Mouse (Mus musculus): ENCODE measurements around the gene Chml. TPM values are rescaled to one million over a fixed set of nuclear protein-coding genes. Genes with fewer than 3 reads are reported as not detected.

Chml gene
- total and polyA plus RNA-seq, 3 experiments, result 4.4 to 16.0 TPM; not detected in 1

GRCm38 (mm10) chr1:175692997-175693361 lies 278 bp upstream of the Chml start:
- TF ChIP-seq GATA1 (IDR thresholded peaks at IDR 0.05; ENCODE audit: low read depth, low read length) (no peak), NELFE (IDR thresholded peaks at IDR 0.05; ENCODE audit: low read depth, low read length) (no peak), MYB (IDR thresholded peaks at IDR 0.05; ENCODE audit: low read depth, low read length) (no peak), SIN3A (IDR thresholded peaks at IDR 0.05; ENCODE audit: low read length) (peak; percentile 65), E2F4 (IDR thresholded peaks at IDR 0.05; ENCODE audit: borderline replicate concordance, low read depth, low read length) (peak; percentile 79), MAZ (IDR thresholded peaks at IDR 0.05; ENCODE audit: low read depth, low read length) (0 out of 2 replicates have a peak, but pooled peaks have one; percentile 93), ZNF384 (IDR thresholded peaks at IDR 0.05; ENCODE audit: low read depth, low read length) (no peak), KAT2A (conservative IDR thresholded peaks at IDR 0.05; ENCODE audit: low read depth, low read length) (no peak), TAL1 (IDR thresholded peaks at IDR 0.05; ENCODE audit: low read length) (no peak), NRF1 (IDR thresholded peaks at IDR 0.05; ENCODE audit: insufficient read depth, low read depth, low read length, poor library complexity, severe bottlenecking) (no peak), ELF1 (IDR thresholded peaks at IDR 0.05; ENCODE audit: low read depth, low read length) (no peak), TBP (IDR thresholded peaks at IDR 0.05; ENCODE audit: low read depth, low read length) (no peak), ETS1 (IDR thresholded peaks at IDR 0.05; ENCODE audit: low read depth, low read length) (no peak), SMC3 (IDR thresholded peaks at IDR 0.05; ENCODE audit: low read depth, low read length) (no peak), GABPA (IDR thresholded peaks at IDR 0.05; ENCODE audit: low read depth, low read length) (no peak), POLR2AphosphoS2 (IDR thresholded peaks at IDR 0.05; ENCODE audit: low read length) (no peak)
- Histone ChIP-seq H3K4me3 (ENCODE audit: control insufficient read depth in 1 of 2, insufficient read depth in 1 of 2, low read depth in 2 of 2, low read length in 2 of 2) (peak overlapping the region; percentile 82 to 91), H3K79me2 (ENCODE audit: control insufficient read depth, insufficient read depth, low read length, poor library complexity) (peaks cover 6% of the 10 kb centered on the region), H3K9me3 (replicated peaks; ENCODE audit: insufficient read depth, low read length) (no peaks in the 10 kb centered on the region), H3K4me1 (ENCODE audit: control insufficient read depth in 1 of 2, insufficient read depth in 2 of 2, low read length in 2 of 2) (no peaks in the 10 kb centered on the region; a peak in 2 of 4 replicates), H3K27me3 (ENCODE audit: control insufficient read depth in 1 of 2, insufficient read depth in 2 of 2, low read length in 2 of 2) (no peaks in the 10 kb centered on the region), H3K27ac (ENCODE audit: control insufficient read depth, low read depth, low read length) (no peak overlapping the region), H3K36me3 (ENCODE audit: control insufficient read depth in 1 of 2, insufficient read depth in 2 of 2, low read length in 2 of 2) (peaks cover 0 to 13% of the 10 kb centered on the region in 2 experiments; a peak in 2 of 4 replicates), H3K9ac (ENCODE audit: control insufficient read depth, low read depth, low read length, poor library complexity, severe bottlenecking) (peak overlapping the region; percentile 71)
- DNase-seq (ENCODE audit: low read depth, low spot score), result no peak

GRCm38 (mm10) chr1:175691686-175692245 lies 935 bp downstream of the Chml start:
- DNase-seq (ENCODE audit: low read depth, low spot score), result peak; percentile 60

More at GRCm38 (mm10) chr1:175691686-175692245, 935 bp downstream of the Chml start:
- Histone ChIP-seq H3K79me2 (ENCODE audit: control insufficient read depth, insufficient read depth, low read length, poor library complexity) (peaks cover 6% of the 10 kb centered on the region), H3K27me3 (ENCODE audit: control insufficient read depth in 1 of 2, insufficient read depth in 2 of 2, low read length in 2 of 2) (no peaks in the 10 kb centered on the region), H3K9me3 (replicated peaks; ENCODE audit: insufficient read depth, low read length) (no peaks in the 10 kb centered on the region), H3K4me1 (ENCODE audit: control insufficient read depth in 1 of 2, insufficient read depth in 2 of 2, low read length in 2 of 2) (no peaks in the 10 kb centered on the region; a peak in 2 of 4 replicates), H3K4me3 (ENCODE audit: control insufficient read depth in 1 of 2, insufficient read depth in 1 of 2, low read depth in 2 of 2, low read length in 2 of 2) (peak overlapping the region; percentile 83 to 94), H3K27ac (ENCODE audit: control insufficient read depth, low read depth, low read length) (peak overlapping the region; percentile 49), H3K36me3 (ENCODE audit: control insufficient read depth in 1 of 2, insufficient read depth in 2 of 2, low read length in 2 of 2) (peaks cover 0 to 13% of the 10 kb centered on the region in 2 experiments; a peak in 2 of 4 replicates), H3K9ac (ENCODE audit: control insufficient read depth, low read depth, low read length, poor library complexity, severe bottlenecking) (peak overlapping the region; percentile 88)
- TF ChIP-seq CHD1 (IDR thresholded peaks at IDR 0.05; ENCODE audit: low read depth, low read length), result 0 out of 2 replicates have a peak, but pooled peaks have one; percentile 47
- no peak for TF ChIP-seq MAFK (IDR thresholded peaks at IDR 0.05; ENCODE audit: borderline replicate concordance, low read depth, low read length)
- TF ChIP-seq HCFC1 (IDR thresholded peaks at IDR 0.05; ENCODE audit: low read depth, low read length), result 0 out of 2 replicates have a peak, but pooled peaks have one; percentile 38
